Mouse (Mus musculus) cortical plate, adult 2 months (tissue): Measurements from ENCODE around the gene Osm.

Experiments used
- CTCF ChIP-seq: fragments of 200-500 bp; IDR thresholded peaks from 2 replicates; pipeline ENCODE4 v1.5.1; 2011; ENCODE audit warnings: mild to moderate bottlenecking, control low read depth, low read length; ENCODE audit not compliant: insufficient read depth; ENCODE audit errors: extremely low read depth
- POLR2A ChIP-seq: fragments of 200-500 bp; IDR thresholded peaks from 2 replicates; pipeline ENCODE4 v1.6.1; 2011; ENCODE audit warnings: mild to moderate bottlenecking, low read length, control low read depth; ENCODE audit not compliant: insufficient read depth; ENCODE audit errors: extremely low read depth

DNA sequence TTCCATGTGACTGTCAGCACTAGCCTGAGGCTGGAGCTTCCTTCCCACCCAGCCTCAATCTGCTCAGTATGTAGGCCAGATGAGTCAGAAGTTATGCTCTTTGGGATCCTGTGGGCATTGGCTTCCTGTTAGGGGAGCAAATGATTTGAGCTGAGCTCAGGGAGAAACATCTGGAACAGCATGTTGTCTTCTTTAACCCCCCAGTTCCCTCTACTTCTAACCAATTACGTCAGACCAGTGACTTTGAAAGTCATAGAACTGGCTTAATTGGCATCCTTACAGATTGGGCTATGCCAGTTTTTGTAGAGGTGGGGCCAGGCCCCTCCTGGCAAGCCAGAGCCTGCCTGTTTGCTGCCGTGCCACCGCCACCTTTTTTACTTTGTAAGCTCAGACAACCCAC lies 45.5 kb upstream of the Osm start:
- TF ChIP-seq POLR2A (no peak), CTCF (no peak)
